Mouse (Mus musculus): Measurements from ENCODE around the gene Shb.
A peak's percentile ranks its signal among the peaks of the same experiment; 100 is the strongest.

Shb gene

GRCm38 (mm10) chr4:45452569-45453111, 79.6 kb downstream of the Shb start:
- peak; percentile 84 for DNase-seq (ENCODE audit: low read depth)

DNA sequence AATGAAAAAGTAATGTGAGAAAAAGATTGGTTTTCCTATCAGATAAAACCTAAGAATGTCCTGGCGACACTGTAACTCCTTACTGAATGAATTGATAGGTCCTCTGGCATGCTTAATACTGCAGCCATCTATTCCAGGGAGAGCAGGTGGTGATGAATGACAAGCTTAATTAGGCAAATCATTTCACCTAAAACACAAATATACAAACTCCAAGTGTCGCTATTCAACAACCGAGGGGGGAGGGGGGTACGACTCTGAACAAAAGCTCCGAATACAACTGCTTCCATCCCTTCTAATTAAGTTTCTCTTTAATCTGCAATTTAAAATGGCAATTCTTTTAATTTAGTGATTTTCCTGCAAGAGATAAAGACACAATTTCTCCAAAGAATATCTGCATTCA, 83.3 kb downstream of the Shb start:
- DNase-seq (ENCODE audit: low read depth) = no peak

- DNase-seq (ENCODE audit: low read depth) = no peak
These were observed 83.8 kb downstream of the Shb start for GRCm38 (mm10) chr4:45448481-45448880.

GRCm38 (mm10) chr4:45447196-45447595, 85.1 kb downstream of the Shb start:
- peak; percentile 26 for DNase-seq (ENCODE audit: low read depth)

DNA sequence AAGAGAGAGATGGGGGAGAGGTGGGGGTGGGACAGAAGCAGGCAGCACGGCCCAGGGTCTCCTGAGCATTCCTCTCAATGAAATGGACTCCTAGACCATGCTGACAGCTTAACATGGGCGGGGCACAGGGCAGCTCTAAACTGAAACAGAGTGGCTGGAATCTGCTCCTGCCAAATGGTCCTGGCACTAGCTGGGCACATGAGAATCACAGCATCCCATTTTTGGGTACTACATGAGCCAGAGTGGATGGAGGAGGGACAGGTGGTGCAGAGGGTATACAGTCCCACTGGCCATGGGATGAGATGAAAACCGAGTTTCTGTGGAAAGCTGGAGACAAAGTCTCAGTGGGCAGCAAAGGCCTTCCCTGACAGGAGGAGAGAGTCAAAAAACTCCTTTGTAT, 87.0 kb downstream of the Shb start:
- DNase-seq (ENCODE audit: low read depth) = no peak

DNA sequence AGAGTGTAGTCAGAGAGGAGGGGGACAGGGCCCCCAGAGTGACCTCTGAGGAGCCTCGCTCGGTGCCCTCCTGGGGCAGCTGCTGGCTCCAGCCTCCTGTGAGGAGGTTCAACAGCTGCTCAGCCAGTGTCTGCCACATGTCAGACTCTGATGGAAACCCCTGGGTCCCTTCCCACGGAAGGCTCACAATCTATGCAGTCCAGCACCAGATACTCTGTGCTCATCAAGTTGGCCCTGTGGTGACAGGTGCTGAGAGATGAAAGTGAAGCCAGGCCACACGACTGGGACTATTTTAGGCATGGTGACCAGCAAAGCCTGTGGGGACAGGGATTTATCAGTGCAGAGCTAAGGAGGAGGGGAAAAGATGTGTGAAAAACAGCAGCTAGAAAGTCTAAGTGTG, 87.5 kb downstream of the Shb start:
- no peak for DNase-seq (ENCODE audit: low read depth)

GRCm38 (mm10) chr4:45443652-45444051, 88.6 kb downstream of the Shb start:
- no peak for DNase-seq (ENCODE audit: low read depth)

GRCm38 (mm10) chr4:45442237-45442636, 90.0 kb downstream of the Shb start:
- DNase-seq (ENCODE audit: low read depth) = no peak

DNA sequence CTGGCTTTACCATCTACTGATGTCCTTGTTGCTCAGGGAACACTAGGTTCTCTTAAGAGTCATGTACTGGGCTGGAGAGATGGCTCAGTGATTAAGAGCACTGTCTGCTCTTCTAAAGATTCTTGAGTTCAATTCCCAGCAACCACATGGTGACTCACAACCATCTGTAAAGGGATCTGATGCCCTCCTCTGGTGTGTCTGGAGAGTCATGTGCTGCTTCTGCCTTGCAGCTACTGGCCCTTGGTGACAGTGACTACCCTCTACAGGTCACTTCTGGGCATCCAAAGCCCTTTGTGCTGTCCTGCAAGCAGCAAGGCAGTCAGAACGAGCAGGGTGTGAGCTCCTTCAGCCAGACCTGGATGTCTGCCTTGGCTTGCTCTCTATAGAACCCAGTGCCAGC, 90.5 kb downstream of the Shb start:
- no peak for DNase-seq (ENCODE audit: low read depth)

DNA sequence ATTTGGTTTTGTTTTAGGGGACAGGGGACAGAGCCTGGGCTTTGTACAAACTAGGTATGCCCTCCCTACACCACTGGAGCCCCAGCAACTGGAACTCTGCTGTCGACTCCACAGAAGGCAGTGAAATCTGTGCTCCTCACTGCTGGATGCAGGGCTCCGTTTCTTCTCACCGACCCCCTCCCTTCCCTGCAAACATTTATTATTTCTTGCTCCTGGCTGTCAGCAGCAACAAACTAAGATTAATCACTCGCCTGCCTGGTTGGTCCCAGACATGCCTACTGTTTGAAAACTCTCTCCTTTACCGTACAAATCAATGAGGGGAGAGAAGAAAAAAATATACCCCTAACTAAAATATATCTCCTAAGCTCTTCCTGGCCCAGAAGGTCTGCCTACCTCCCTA, 93.0 kb downstream of the Shb start:
- DNase-seq (ENCODE audit: low read depth) = no peak

DNA sequence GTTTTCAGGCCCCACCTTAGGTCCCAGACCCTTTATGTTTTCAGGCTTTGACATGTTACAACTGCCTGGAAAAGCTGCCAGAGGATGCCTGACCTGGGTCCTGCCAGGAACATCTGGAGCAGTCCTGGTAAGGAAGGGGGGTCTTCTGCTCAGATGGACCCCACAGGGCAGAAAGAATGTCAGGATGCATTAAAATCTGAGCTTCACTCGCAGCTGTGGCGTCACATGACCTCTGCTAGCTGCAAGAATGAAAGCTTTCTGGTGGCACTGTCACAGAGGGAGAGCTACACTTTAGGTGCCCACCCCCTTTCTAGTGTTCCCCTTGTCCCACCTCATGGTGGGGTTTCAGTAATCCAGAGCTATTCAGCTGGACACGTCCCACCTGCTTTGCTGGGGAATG, 95.3 kb downstream of the Shb start:
- no peak for DNase-seq (ENCODE audit: low read depth)

- no peak for DNase-seq (ENCODE audit: low read depth)
These were observed 95.8 kb downstream of the Shb start for GRCm38 (mm10) chr4:45436383-45436913.

- DNase-seq (ENCODE audit: low read depth) = no peak
These were observed 96.4 kb downstream of the Shb start for GRCm38 (mm10) chr4:45435899-45436298.

GRCm38 (mm10) chr4:45434681-45435080, 97.6 kb downstream of the Shb start:
- no peak for DNase-seq (ENCODE audit: low read depth)

- DNase-seq (ENCODE audit: low read depth) = no peak
These were observed 98.2 kb downstream of the Shb start for GRCm38 (mm10) chr4:45434071-45434470.

- DNase-seq (ENCODE audit: low read depth) = no peak
These were observed 100.5 kb downstream of the Shb start for GRCm38 (mm10) chr4:45431806-45432205.

GRCm38 (mm10) chr4:45431316-45431715, 101.0 kb downstream of the Shb start:
- DNase-seq (ENCODE audit: low read depth) = no peak

DNA sequence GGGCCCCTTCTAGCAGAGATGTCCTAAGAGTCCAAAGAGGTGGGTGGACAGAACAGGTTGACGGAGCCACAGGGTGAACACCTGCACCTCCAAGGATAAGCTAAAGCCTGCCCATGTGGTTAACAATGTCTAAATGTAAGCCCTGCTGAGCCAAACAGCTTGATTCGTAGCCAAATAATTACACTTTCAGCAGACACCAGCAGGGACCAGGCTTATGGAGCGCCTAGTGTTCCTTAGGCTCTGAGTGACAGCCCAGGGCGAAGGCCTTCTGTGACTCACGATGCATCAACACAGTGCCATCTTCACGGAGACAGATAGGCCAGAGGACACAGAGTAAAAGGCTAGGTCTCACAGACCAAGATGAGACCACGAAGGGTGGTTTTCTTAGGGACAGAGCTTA, 102.8 kb downstream of the Shb start:
- DNase-seq (ENCODE audit: low read depth) = no peak

DNA sequence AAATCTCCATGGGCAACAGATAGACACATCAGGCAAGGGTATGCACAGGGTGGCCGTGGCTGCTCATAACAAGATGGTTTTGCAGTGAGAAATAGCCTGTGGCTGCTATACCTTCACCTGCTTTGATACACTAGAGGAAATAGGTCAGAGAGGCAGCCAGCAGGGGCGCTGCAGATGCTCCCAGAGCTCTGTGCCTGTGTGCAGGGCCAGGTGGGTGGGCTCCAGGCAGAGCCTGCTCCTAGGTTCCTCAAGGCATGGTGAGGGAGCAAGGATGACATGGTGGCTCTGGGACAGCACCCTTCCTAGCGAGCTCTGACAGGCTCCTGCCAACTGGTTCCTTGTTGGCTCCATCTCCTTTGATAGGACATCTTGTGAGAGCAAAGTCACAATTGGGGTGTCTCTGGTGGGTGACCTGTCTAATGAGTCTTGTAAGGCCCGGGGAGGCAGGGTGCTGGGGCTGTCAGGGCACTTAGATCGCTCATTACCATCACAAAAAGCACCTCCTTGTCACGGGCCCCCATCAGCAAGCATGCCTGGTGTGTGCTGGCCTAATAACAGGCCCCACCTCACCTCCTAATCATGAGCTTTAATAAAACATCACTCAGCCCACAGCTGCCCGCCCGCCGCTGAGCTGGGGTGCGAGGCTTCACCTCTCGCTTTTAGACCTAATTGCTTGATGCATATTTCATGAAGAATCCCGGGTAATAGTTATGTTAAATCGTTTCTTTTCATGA, 105.4 kb downstream of the Shb start:
- DNase-seq (ENCODE audit: low read depth) = no peak

DNA sequence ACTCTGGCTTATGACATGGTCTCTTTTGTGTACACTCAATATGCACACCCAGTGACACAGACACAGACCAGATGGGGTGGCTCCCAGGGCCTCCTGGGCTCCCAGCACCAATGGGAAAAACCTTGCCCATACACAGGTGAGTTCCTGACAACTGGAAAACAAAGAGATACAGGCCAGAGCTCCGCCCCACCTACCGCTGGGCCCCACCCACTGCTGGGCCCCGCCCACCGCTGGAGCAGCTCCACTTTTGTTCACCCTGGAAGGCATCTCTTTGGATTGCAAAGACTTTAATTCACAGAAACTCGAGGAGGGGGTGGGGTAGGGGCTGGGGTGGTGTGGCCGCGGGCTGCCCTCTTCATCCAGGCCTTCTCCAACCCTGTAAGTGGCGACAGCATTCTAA, 108.9 kb downstream of the Shb start:
- no peak for DNase-seq (ENCODE audit: low read depth)

GRCm38 (mm10) chr4:45422640-45423039, 109.6 kb downstream of the Shb start:
- no peak for DNase-seq (ENCODE audit: low read depth)

DNA sequence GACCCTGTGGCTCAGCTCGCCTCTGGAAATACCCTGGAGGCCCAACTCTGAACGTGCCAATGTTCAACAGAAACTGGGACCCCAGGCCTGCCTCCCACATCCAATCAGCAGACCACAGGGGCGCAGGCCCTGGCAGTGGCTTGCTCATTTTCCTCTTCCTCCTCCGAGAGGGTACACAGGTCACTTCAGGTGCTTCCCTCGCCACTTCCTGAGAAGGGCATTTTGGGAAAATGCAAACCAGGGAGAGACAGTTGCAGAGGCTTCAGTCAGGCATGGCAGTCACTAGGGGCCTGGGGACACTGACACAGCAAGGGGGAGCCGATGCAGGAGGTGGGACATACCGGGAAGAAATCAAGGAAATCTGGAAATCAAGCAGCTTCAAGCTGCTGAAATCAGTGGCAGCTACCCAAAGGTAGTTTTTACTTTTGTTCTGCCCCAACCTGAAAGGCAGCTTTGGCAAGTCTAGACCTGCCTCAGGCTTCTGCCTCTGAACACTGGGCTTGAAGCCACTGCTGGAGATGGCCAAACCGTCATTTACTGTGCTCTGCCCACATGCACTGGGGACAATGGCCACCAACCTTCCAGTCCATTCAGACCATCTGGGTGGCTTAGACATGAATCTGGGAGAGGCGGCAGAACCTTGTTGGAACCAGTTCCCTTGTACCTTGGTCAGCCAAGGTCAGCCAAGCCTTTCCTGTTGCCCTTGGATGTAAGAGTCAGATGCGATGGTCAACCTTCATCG, 110.6 kb downstream of the Shb start:
- no peak for DNase-seq (ENCODE audit: low read depth)

GRCm38 (mm10) chr4:45420733-45421132, 111.5 kb downstream of the Shb start:
- DNase-seq (ENCODE audit: low read depth) = no peak
